Mouse (Mus musculus) WW6 (cell line): ENCODE measurements around the gene Ptbp1.
"Not testable (repeated sequence)": the region's sequence is repeated elsewhere in the genome, so short reads cannot be mapped to it uniquely, and the experiment has no call there.

Experiments
- DNase-seq: peaks from one replicate; pipeline ENCODE4 v3.0.0-alpha.2; 2013; ENCODE audit warnings: low read depth, low spot score

Gene Ptbp1

GRCm38 (mm10) chr10:79883297-79884084 lies 29.3 kb downstream of the Ptbp1 start:
- peak; percentile 52 for DNase-seq

- DNase-seq, result no peak
Observed at GRCm38 (mm10) chr10:79884446-79884845, 30.2 kb downstream of the Ptbp1 start.

- DNase-seq, result not testable (repeated sequence)
Observed at GRCm38 (mm10) chr10:79884938-79885337, 30.7 kb downstream of the Ptbp1 start.

GRCm38 (mm10) chr10:79886054-79886453 lies 31.8 kb downstream of the Ptbp1 start, which contains the start of gene Elane:
Gene Elane (plus strand): TSS chr10:79886247.
- no peak for DNase-seq

GRCm38 (mm10) chr10:79886611-79887010 lies 32.4 kb downstream of the Ptbp1 start:
- no peak for DNase-seq

- DNase-seq, result no peak
Observed at GRCm38 (mm10) chr10:79889386-79889785, 35.2 kb downstream of the Ptbp1 start.

GRCm38 (mm10) chr10:79890670-79891069 lies 36.4 kb downstream of the Ptbp1 start, which contains the start of gene Cfd:
Gene Cfd (plus strand): TSS chr10:79890853.
- no peak for DNase-seq

- peak; percentile 66 for DNase-seq
Observed at GRCm38 (mm10) chr10:79892451-79893118, 38.4 kb downstream of the Ptbp1 start.

- DNase-seq, result no peak
Observed at GRCm38 (mm10) chr10:79896306-79896705, 42.1 kb downstream of the Ptbp1 start.

- no peak for DNase-seq
Observed at GRCm38 (mm10) chr10:79896814-79897213, 42.6 kb downstream of the Ptbp1 start.

GRCm38 (mm10) chr10:79897316-79898245 lies 43.4 kb downstream of the Ptbp1 start:
- no peak for DNase-seq

- no peak for DNase-seq
Observed at GRCm38 (mm10) chr10:79900951-79901410, 46.8 kb downstream of the Ptbp1 start.

GRCm38 (mm10) chr10:79906712-79907111 lies 52.5 kb downstream of the Ptbp1 start:
- no peak for DNase-seq

GRCm38 (mm10) chr10:79907415-79907814 lies 53.2 kb downstream of the Ptbp1 start:
- DNase-seq, result no peak

- DNase-seq, result peak; percentile 88
Observed at GRCm38 (mm10) chr10:79908167-79909091, 54.2 kb downstream of the Ptbp1 start, which contains the start of gene Med16. Gene Med16 (minus strand): TSS chr10:79908923.

- DNase-seq, result no peak
Observed at GRCm38 (mm10) chr10:79909092-79909922, 55.1 kb downstream of the Ptbp1 start.

- no peak for DNase-seq
Observed at GRCm38 (mm10) chr10:79910556-79910955, 56.3 kb downstream of the Ptbp1 start, which contains the start of gene Gm26602. Gene Gm26602 (plus strand): TSS chr10:79910856.

- DNase-seq, result no peak
Observed at GRCm38 (mm10) chr10:79912412-79912811, 58.2 kb downstream of the Ptbp1 start.
